Mouse (Mus musculus) erythroblast, adult 5-6 weeks (primary cell): ENCODE measurements around the gene Igfals. TPM values are rescaled to one million over a fixed set of nuclear protein-coding genes. Genes with fewer than 3 reads are reported as not detected.

ENCODE experiments used
- ATAC-seq: replicated peaks from 2 replicates; pipeline ENCODE4 v1.8.0; 2016; ENCODE audit warnings: moderate number of reproducible peaks, mild to moderate bottlenecking, moderate TSS enrichment, inconsistent platforms; ENCODE audit not compliant: poor library complexity, low FRiP score, severe bottlenecking
- total RNA-seq, 2 experiments: library from RNA; stranded (forward) in 1 of 2; stranded (reverse) in 1 of 2; fragments of 150-400 nt in 1 of 2; fragments of 200-764, 138-1000 nt in 1 of 2; gene quantifications; 2 replicates each; pipeline versions ENCODE4 v1.2.3 to v1.2.4; 2015 to 2017; ENCODE audit warnings: low replicate concordance in 2 of 2

Igfals gene
- total RNA-seq (2015; ENCODE audit: low replicate concordance), result not detected in 2 replicates
- 0.17 TPM in 1 of 2 replicates, not detected in the other for total RNA-seq (2017; ENCODE audit: low replicate concordance)

DNA sequence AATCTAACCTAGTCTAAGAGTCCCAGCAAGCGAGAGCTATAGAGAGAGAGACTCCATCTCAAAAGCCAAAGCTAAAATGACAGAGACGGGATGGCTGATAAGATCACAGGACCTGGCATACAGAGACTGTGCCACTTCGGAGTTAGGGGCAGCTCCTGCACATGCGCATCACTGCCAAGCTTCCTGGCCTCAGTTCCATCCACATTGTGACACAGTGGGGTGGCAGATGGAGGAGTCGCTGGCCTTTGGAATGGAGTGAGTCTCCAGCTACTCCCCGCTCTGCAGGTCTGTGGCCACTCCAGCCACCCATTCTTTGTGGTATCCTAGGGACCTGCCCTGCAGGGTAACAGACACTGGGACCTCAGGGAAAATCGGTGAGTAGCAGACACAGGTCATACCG is at the start of gene Igfals:
Gene Igfals, plus strand, starts transcription at position 222 of the 400 bp plus-strand sequence.
- no peak for ATAC-seq

DNA sequence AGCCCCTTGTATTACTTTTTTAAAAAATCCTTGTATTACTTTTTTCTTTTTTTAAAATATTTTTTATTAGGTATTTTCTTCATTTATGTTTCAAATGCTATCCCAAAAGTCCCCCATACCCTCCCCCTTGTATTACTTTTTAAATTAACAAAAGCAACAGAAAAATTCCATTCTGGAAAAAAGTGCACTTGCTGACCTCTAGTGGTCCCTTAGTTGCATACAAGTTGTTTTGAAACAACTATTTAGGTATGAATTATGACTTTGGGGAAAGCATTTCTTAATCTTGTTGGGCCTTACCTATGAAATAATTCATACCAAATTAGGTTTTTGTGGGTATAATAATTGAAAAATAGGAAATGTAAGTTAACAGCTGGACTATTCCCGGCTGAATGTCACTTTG is 48.3 kb upstream of the Igfals start:
- ATAC-seq, result no peak

DNA sequence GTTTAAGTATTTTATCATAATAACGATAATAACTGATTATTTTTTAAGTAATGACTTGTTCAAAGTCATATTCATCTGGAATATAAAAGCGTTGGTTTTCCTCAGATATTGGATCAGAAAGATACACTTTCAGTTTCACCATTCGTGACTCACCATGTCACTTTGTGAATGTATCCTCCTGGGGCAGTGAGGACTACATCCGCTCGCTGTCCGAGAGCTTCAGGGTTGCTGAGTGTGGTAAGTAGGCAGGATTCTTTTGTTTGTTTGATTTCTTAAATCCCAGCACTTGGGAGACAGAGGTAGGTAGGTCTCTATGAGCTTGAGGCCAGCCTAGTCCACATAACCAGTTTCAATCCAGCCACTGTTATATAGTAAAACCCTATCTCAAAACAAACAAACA is 47.6 kb upstream of the Igfals start:
- no peak for ATAC-seq

DNA sequence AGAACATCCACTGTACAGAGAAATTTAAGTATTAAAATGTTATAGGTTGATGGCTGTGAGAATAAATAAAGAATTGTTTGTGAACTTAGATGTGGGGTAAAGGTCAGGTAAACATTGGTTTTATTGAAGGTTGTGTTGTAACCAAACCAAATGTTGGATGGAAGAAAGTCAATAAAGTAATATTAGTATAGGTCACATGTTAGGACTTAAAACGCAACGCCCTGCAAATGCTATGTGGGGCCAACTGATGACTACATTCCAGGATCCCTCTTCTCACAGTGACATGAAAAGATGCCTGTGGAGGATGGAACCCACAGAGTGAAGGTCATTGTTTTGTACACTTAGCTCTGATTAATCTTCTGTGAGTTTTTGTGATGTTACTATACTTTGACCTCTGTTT is 46.3 kb upstream of the Igfals start:
- no peak for ATAC-seq

DNA sequence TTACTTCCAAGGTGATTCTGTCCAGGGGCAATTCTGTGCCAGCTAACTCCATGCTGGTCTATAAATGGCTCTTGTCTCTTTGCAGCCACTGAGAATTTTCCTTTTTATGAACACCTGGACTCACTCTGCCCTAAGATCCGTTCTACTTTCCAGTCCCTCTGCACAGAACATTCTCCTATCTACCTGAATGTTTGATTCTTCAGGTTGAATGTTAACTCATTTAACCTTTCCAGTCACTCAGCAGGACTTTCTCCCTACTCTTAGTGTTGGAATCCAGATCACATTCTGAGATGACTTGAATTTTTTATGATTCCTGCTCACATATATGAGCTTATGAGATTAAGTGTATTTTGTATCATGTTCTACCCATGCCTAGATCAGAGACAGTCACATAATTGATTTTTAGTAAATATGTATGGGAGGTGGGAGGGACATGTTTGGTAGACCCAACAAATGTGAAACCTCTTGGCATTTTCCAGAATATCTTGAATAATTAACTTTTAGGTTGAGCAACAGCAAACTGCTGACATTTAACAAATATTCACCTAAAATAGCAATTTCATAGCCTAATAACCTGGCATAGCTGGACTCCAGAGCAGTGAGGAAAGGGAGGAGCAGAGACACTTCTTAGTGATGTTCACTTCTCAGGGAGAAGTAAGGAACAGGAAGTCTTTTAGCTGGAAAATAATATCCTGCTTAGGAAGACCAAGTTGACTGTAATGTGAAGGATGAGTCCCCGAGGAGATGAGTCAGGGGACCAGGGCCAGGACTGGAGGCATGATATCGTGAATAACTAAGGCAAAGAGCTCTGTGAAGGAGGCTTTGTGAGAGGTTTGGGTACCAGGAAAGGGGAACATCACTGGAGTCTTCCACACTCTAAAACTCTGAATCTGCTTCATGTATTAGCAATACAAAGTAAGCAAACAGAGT is 44.2 kb upstream of the Igfals start:
- ATAC-seq, result no peak

DNA sequence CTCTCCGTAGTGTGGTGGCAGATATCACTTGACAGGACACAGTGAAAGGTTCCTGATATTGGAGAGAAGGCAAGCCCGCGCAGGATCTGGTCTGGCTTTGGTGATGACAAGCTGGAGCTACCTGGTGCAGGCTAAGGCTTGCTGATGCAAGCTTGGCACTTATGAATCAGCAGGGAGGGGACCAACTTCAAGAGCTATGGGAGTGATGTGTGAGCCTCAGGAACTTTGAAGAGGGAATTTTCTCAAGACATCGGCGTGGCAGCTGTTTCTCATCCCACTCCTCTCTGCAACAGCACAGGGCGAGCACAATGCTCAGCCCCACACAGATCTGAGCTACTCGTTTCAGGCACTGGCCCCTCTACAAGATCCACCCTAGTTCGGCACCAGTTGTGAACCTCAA is 26.0 kb upstream of the Igfals start, which contains the start of gene Hagh:
Gene Hagh, plus strand, starts transcription at position 302 of the 400 bp plus-strand sequence.
- no peak for ATAC-seq

DNA sequence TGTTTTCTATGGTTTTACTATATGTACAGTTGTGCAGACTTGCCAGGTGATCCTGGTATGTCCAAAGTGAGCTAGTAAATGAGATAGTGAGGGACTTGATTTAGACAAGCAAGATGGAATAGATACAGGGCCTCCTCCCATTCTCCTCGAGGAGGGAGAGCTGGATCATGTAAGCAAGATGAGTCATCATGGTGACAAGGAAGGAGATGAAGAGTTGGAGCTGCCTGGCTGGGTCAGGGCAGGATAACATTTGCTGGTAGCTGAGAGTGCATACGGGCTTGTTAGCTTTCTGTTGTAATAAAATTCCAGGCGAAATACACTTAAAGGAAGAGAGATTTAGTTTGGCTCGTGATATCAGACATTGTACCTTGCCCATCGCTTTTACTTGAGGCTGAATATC is 25.5 kb upstream of the Igfals start:
- no peak for ATAC-seq

DNA sequence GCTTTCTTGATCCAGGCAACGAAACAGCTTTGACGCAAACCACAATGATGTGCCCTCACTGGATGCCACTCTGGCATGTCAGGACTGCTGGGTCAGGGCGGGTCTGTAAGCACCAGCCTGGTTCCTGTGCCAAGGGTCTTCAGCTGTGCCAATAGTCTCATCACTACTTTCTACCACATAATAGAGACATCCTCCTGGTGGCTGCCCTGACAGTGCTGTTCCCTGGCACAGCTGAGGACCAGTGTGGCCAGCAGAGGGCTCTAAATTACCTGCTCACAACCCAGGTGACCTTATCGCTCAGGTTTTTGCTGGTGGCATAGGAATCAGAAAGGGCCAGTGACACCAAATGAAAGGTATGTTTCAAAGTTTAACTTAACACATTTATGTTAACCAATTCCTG is 24.7 kb upstream of the Igfals start:
- ATAC-seq, result peak; percentile 85

DNA sequence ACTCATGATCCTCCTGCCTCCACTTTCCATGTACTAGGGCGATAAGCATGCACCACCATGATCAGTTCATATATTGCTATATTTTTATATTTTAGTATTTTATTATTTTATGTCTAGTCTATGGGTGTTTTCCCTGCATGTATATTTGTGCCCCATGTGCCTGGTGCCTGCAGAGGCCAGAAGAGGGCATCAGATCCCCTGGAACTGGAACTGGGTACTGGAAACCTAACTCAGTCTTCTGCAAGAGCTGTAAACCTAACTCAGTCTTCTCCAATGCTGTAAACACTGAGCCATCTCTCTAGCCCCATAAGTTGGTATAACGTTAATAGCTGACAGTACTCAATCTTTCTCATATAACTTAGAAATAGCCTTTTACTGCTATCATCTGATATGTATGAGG is 23.2 kb upstream of the Igfals start:
- peak; percentile 79 for ATAC-seq

DNA sequence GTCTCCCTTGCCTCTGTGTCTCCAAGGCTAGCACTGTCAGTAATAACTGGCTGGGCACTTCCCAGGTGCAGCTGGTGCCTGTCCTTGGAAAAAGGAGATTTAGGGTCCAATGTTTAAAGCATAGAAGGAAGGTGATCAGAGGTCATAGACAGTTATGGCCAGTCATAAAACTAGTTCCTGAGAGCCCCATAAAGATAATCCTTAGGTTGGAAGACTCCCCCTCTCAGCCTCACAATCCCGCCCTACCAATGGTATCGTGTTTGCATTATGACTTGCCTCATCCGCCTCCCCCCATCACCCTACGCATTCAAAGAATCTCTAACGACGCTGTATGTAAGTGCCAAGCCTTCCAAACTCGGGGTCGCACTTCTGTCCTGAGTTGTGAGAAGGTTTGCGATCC is 21.3 kb upstream of the Igfals start:
- no peak for ATAC-seq

DNA sequence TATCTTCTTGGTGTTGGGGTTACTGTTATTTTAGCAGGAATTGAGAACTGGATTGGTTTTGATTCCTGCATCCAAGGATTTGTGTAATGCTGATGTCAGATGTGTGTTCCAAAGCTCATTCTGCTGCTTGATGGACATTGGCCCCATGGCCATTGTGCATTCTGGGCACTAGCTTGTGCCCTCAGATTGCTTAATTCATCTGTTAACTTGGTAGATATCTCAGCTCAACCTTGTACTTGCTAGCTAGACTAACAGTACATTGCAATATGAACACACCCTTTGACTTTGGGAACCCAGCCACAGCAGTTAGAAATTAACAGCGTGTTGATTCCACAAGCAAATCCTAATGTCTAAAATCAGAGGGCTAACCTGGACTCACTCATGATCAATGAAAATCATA is 18.4 kb upstream of the Igfals start:
- ATAC-seq, result no peak

DNA sequence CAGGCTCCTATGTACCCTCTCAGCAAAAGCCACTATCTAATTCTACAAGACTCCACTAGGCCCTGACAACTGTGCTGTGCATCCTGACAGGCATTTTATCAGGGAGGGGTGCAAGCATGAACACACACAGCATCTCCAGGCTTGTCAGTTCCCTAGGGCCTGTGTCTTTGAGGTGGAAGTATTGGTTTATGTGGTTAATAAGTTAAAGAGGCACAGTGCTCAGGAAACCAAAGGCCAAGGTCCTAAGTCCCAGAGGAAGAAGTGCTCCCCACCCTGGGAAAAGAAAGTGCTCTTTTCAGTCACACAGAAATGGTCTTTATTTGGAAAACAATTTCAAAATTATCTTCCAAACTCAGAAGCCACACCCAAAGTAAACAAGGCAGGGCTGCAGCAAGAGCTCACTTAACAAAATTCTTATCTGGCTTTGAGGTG is 17.2 kb upstream of the Igfals start:
- peak; percentile 36 for ATAC-seq

DNA sequence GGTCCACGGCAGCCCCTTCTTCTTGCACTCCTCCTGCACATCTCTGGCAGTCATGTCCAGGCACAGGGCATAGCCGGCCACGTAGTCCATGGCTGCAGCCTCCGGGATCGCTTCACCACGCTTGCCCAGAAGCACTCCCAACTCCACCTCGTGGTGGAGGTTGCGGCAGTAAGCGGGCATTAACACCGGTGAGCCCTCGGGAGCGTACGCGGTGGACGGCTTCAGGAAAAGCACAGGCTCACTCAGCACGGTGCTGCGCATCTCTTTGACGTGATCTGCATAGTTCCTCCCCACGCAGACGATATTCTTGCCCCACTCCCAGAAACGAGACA is 16.1 kb upstream of the Igfals start:
- ATAC-seq, result peak; percentile 52

DNA sequence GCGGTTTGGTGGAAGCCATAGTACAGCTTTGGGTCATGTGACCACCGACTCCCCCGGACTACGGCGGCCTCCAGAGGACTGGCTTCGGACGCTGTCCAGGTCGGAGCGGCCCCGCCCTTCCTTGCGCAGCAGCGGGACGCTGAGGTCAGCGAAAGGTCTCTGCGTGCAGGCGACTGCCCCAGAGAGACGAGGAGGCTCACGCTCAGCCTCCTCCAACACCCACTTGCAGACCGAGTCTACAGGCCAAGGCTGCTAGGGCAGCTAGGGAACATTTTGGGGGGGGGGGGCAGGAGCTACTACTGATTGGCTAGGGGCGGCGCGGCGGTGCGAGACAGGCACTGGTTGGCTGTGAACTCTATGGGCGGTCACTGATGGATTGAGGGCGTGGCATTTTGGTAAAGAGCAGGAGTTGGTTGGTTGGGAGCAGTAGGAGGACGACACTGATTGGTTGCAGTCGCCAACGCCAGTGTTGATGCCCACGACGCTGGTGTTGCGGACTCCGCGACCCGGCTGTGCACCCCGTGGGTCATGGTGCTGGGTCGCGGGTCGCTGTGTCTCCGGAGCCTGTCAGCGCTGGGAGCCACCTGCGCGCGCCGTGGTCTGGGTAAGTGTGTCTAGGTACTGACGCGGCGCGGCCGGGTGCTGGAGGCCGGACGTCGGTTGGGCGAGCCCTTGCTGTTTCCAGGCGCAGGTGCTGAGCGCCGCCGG is 15.6 kb upstream of the Igfals start, which contains the start of gene Fahd1:
Gene Fahd1, minus strand, starts transcription at position 300 of the 708 bp plus-strand sequence.
- peak; percentile 85 for ATAC-seq

DNA sequence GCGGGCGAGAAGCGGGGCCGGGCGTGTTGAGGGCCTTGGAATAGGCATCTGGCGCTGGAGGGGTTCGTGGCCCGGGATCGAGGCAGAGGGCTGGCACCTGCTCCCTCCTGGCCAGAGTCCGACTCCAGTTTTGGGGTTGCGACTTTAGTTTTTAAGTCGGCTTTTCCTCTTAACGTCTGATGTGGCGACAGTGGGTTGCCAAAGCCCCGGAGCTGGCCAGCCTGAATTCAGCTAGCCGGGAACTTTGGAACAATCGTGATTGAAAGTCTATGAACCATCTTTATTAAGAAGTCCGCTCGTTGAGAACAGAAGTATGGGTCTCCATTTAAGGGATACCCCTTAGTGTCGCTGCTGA is 15.0 kb upstream of the Igfals start:
- no peak for ATAC-seq

DNA sequence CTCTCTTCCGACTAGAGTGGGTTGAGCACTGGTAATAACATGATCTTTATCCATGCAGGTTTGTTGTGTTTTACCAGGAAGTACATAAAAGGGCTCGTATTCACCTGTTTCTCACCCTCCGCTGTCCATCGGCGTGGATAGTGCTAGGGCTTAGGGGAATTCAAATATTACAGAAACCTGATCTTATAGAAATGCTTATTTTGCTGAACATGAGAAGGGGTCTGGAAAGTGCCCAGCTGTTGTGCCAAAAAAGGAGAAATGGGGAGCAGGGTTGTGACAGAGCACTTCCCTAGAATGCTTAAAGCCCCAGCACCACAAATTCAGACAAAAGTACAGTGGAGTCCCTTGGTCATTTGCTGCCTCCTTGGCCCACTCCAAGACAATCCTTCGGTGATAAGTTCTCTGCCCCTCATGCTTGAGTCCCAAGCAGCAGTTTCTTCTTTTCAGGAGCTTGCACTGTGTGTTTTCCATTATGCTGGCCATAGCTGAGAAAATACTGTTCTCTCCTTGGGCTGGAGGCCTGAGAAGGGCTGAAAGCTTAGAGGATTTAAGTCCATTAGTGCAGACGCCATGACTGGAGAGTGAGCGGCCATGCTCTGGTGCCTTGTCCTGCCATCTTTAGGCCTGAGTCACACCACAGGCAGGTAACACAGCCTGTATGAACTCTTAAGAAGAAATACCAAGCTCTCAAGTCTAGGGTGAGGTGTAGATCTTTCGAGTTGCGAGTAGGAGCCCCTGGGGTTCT is 14.2 kb upstream of the Igfals start:
- no peak for ATAC-seq

DNA sequence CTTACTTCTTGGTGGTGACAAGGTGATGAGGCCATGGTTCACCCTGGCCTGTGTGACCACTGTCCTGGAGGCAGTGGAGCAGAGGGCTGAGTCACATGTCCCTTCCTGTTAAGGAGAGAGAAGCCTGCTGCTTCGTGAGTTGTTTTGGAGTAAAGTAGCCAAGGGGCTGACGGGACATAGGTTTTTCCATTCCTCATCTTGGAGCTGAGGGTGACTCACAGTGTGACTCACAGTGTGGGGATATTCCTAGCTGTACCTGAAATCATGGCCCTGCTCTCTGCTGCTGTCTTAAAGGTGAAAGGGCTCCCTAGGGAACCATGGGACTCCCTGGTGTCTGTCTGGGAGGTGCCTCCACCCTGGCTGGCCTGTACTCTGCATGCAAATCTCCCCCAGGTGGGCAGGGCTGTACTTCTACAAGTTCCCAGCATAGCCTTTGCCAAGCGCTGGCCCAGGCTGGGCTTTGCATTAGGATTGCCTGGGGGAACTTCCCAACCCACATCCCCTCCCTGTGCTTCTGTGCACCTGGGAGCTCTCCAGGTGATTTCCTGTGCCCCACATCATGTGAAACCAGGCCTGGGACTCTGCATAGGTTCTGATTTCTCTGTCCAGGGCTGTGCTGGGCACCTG is 9.8 kb upstream of the Igfals start:
- no peak for ATAC-seq

DNA sequence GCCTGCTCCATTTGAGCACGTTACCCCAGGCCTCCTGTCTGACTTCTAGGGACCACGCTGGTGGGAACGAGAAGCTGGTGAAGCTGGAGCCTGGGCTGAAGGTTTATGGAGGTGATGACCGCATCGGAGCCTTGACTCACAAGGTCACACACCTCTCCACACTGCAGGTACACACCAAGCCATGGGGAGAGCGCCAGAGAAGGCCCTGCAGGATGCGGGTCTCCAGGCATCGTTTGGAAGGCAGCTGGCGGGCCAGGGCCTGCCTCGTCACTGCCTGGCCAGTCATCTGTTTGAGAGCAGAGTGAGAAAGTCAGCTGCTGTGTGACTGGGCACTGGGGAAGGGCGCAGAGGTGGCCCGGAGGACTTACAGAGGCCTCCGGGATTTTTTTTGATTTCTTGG is 9.2 kb upstream of the Igfals start:
- no peak for ATAC-seq

DNA sequence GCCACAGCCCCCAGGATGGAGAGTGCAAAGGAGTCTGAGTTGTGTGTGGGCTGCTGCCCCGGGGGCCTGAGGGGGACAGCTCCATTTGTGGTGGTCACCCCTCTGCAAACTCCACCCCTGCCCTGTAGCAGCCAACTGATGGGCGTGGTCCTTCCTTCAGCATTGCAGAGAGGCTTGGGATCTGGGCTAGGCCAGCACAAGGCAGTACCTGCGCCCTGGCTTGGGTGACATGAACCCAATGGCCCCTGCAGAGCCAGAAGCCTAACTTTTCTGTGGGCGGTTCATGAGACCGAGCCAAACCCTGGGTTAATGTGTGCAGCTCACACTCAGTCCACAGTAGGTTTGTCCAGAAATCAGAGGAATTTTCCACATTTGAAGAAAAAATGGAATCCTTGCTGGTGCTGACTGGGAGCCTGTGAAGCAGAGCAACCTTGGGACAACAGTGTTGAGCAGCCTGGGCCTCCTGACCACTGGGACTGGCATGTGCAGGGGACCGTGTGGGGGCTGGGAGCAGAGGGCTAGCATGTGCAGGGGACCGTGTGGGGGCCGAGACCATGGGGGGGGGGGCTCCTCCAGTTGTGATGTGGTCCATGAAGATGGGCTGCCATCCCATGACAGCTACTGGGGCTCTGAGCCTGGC is 7.8 kb upstream of the Igfals start:
- peak; percentile 45 for ATAC-seq
